Mouse (Mus musculus) liver, adult 2 months (tissue): Measurements from ENCODE around the gene Pik3cb. TPM values are rescaled to one million over a fixed set of nuclear protein-coding genes. Genes with fewer than 3 reads are reported as not detected.
A peak's percentile ranks its signal among the peaks of the same experiment; 100 is the strongest.

Experiments used
- DNase-seq: peaks from one replicate; pipeline ENCODE4 v3.0.0-alpha.2; 2011; ENCODE audit warnings: low read depth, low spot score; ENCODE audit errors: extremely low read depth
- H3K27ac ChIP-seq: fragments of 200-500 bp; replicated peaks from 2 replicates; pipeline ENCODE4 v1.5.1; 2012; ENCODE audit warnings: low read depth, mild to moderate bottlenecking, control low read depth, inconsistent platforms, low read length; ENCODE audit not compliant: insufficient read depth
- H3K27me3 ChIP-seq: fragments of 200-500 bp; 2 replicates; pipeline ENCODE4 v1.6.1; 2012; ENCODE audit warnings: mild to moderate bottlenecking, moderate library complexity, low read length, inconsistent platforms; ENCODE audit not compliant: control insufficient read depth, insufficient read depth
- H3K36me3 ChIP-seq: fragments of 200-500 bp; 2 replicates; pipeline ENCODE4 v1.6.1; 2012; ENCODE audit warnings: low read length, inconsistent platforms; ENCODE audit not compliant: control insufficient read depth, insufficient read depth
- H3K4me1 ChIP-seq: fragments of 200-500 bp; 2 replicates; pipeline ENCODE4 v1.6.1; 2011; ENCODE audit warnings: low read length; ENCODE audit not compliant: control insufficient read depth, insufficient read depth
- H3K4me3 ChIP-seq: fragments of 200-500 bp; 2 replicates; pipeline ENCODE4 v1.5.1; 2011; ENCODE audit warnings: low read depth, mild to moderate bottlenecking, control low read depth, low read length, moderate library complexity; ENCODE audit not compliant: insufficient read depth
- H3K79me2 ChIP-seq: fragments of 200-500 bp; 2 replicates; pipeline ENCODE4 v1.6.1; 2012; ENCODE audit warnings: inconsistent platforms, mild to moderate bottlenecking, low read length, moderate library complexity; ENCODE audit not compliant: control insufficient read depth, insufficient read depth
- H3K9ac ChIP-seq: fragments of 200-500 bp; 2 replicates; pipeline ENCODE4 v1.6.1; 2012; ENCODE audit warnings: low read depth, mild to moderate bottlenecking, control low read depth, inconsistent platforms, low read length
- CTCF ChIP-seq: fragments of 200-500 bp; IDR thresholded peaks from 2 replicates; pipeline ENCODE4 v1.5.1; 2011; ENCODE audit warnings: low read depth, low read length, control low read depth
- POLR2A ChIP-seq: fragments of 200-500 bp; IDR thresholded peaks from 2 replicates; pipeline ENCODE4 v1.6.1; 2011; ENCODE audit warnings: low read length, control low read depth; ENCODE audit not compliant: insufficient read depth; ENCODE audit errors: extremely low read depth
- WGBS: fragments of 180-500 bp; shearing (Covaris S2); methylation state at CpG from one replicate; pipeline ENCODE4 v1.1.7; 2018; 5-methylcytosine and 5-hydroxymethylcytosine counted together
- polyA plus RNA-seq: library from polyadenylated mRNA; depleted of rRNA; stranded (reverse); fragments of >200 nt; gene quantifications from 2 replicates; pipeline ENCODE4 v1.2.3, GENCODE M21; 2012
- total RNA-seq: library from RNA; depleted of rRNA; stranded (reverse); fragments of >200 nt; gene quantifications from 2 replicates; pipeline ENCODE4 v1.2.3, GENCODE M21; 2014

The Pik3cb gene
- total and polyA plus RNA-seq, 2 experiments = 2.5 to 4.2 TPM

- no peak for TF ChIP-seq CTCF
- no peak for TF ChIP-seq POLR2A
- Histone ChIP-seq H3K36me3 (no peaks in the 10 kb centered on the region), H3K9ac (no peak overlapping the region), H3K79me2 (no peaks in the 10 kb centered on the region), H3K4me1 (no peaks in the 10 kb centered on the region), H3K4me3 (no peak overlapping the region), H3K27me3 (no peaks in the 10 kb centered on the region), H3K27ac (no peak overlapping the region)
- 67% methylated on average over 6 of the region's 6 CpGs for WGBS
- no peak for DNase-seq
Measured at GRCm38 (mm10) chr9:99175774-99176173, 35.4 kb upstream of the Pik3cb start.

DNA sequence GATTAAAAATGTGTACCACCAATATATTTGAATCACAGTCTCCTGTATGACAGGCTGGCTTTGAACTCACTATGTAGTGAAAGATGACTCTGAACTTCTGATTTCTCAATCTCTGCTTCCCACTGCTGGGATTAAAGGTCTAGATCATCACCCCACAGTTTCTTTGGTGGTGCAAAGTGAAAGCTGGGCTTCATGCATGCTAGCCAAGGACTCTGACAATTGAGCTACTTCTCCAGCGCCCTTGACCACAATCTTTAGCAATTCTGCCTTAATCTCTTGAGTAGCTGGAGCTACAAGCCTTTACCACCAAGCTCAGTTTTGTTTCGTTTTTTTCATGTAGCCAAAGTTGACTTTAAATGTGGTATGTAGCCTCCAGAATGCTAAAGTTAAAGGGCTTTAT, 32.4 kb upstream of the Pik3cb start:
- Histone ChIP-seq H3K27ac (no peak overlapping the region), H3K4me3 (no peak overlapping the region), H3K36me3 (no peaks in the 10 kb centered on the region), H3K4me1 (no peaks in the 10 kb centered on the region), H3K79me2 (no peaks in the 10 kb centered on the region), H3K9ac (no peak overlapping the region), H3K27me3 (no peaks in the 10 kb centered on the region)
- DNase-seq = peak; percentile 38
- TF ChIP-seq POLR2A (no peak), CTCF (no peak)
- 68% methylated on average over 2 of the region's 2 CpGs for WGBS

DNA sequence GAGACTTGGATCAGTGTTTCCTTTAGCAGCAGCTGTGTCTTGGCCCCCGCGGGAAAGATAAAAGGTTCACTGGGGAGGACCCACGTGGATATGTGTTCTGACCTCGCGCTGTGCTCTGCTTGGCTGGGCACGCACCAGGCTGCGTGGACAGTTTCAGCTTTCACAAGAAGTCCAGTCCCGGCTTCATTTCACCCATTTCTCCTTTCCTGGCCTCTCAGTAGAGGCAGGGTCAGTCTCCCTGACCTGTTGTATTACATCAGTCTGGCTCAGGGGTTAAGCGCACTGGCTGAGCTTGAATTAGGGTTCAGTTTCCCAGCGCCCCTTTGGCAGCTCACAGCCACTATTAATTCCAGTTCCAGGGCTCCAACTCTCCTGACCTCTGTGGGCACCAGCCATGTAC, 30.8 kb upstream of the Pik3cb start:
- no peak overlapping the region for H3K9ac ChIP-seq
- no peaks in the 10 kb centered on the region for H3K79me2 ChIP-seq
- TF ChIP-seq POLR2A (no peak), CTCF (no peak)
- H3K4me3 ChIP-seq = no peak overlapping the region
- no peaks in the 10 kb centered on the region for H3K27me3 ChIP-seq
- no peaks in the 10 kb centered on the region for H3K4me1 ChIP-seq
- H3K36me3 ChIP-seq = no peaks in the 10 kb centered on the region
- DNase-seq = peak; percentile 92
- H3K27ac ChIP-seq = no peak overlapping the region
- WGBS = 39% methylated on average over 10 of the region's 10 CpGs

- 26% methylated on average over 4 of the region's 4 CpGs for WGBS
- Histone ChIP-seq H3K27me3 (no peaks in the 10 kb centered on the region), H3K4me1 (no peaks in the 10 kb centered on the region), H3K9ac (no peak overlapping the region), H3K36me3 (no peaks in the 10 kb centered on the region), H3K79me2 (no peaks in the 10 kb centered on the region), H3K4me3 (no peak overlapping the region), H3K27ac (no peak overlapping the region)
- TF ChIP-seq CTCF (no peak), POLR2A (no peak)
- no peak for DNase-seq
Measured at GRCm38 (mm10) chr9:99169029-99169428, 28.6 kb upstream of the Pik3cb start.

- Histone ChIP-seq H3K9ac (no peak overlapping the region), H3K27me3 (no peaks in the 10 kb centered on the region), H3K79me2 (no peaks in the 10 kb centered on the region), H3K36me3 (no peaks in the 10 kb centered on the region), H3K27ac (no peak overlapping the region), H3K4me1 (no peaks in the 10 kb centered on the region), H3K4me3 (no peak overlapping the region)
- TF ChIP-seq CTCF (no peak), POLR2A (no peak)
- peak; percentile 75 for DNase-seq
- WGBS = 59% methylated on average over 5 of the region's 5 CpGs
Measured at GRCm38 (mm10) chr9:99166946-99167345, 26.5 kb upstream of the Pik3cb start.

DNA sequence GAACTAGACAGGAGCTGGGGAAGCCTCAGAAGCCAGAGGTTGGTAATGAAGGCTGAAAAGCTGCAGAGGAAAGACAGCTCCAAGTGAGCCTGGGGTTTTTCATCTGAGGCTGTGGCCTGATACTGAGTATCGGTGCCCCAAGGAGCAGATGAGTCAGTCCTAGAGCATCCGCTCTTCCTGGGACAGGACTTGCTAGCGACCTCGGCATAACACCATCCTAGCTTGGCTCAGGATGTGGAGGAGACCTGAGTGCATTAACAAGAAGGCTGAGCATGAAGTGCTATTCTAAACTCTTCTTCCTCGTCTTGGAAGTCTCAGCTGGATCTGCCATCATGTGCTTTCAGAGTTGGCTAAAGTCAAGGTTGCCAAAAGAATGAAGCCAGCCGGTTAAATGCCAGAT, 25.5 kb upstream of the Pik3cb start:
- Histone ChIP-seq H3K27me3 (no peaks in the 10 kb centered on the region), H3K79me2 (no peaks in the 10 kb centered on the region), H3K4me1 (no peaks in the 10 kb centered on the region), H3K36me3 (no peaks in the 10 kb centered on the region), H3K9ac (no peak overlapping the region), H3K27ac (no peak overlapping the region), H3K4me3 (no peak overlapping the region)
- no peak for TF ChIP-seq POLR2A
- no peak for TF ChIP-seq CTCF
- 68% methylated on average over 6 of the region's 6 CpGs for WGBS
- no peak for DNase-seq
